Mouse (Mus musculus): ENCODE data around the gene Nacad.

Nacad gene

GRCm38 (mm10) chr11:6581560-6581959 is 24.3 kb downstream of the Nacad start:
- no peak for DNase-seq (ENCODE audit: extremely low read depth, low read depth, low spot score)

- no peak for DNase-seq (ENCODE audit: extremely low read depth, low read depth, low spot score)
These were observed 25.6 kb downstream of the Nacad start for GRCm38 (mm10) chr11:6580065-6580750.

GRCm38 (mm10) chr11:6579361-6579760 is 26.5 kb downstream of the Nacad start:
- no peak for DNase-seq (ENCODE audit: extremely low read depth, low read depth, low spot score)

GRCm38 (mm10) chr11:6576151-6576550 is 29.7 kb downstream of the Nacad start:
- no peak for DNase-seq (ENCODE audit: extremely low read depth, low read depth, low spot score)

- no peak for DNase-seq (ENCODE audit: extremely low read depth, low read depth, low spot score)
These were observed 36.5 kb downstream of the Nacad start for GRCm38 (mm10) chr11:6569410-6569777.

GRCm38 (mm10) chr11:6568584-6569409 is 37.1 kb downstream of the Nacad start:
- DNase-seq (ENCODE audit: extremely low read depth, low read depth, low spot score), result no peak

- no peak for DNase-seq (ENCODE audit: extremely low read depth, low read depth, low spot score)
These were observed 37.9 kb downstream of the Nacad start for GRCm38 (mm10) chr11:6567951-6568350.

GRCm38 (mm10) chr11:6566496-6566895 is 39.4 kb downstream of the Nacad start:
- DNase-seq (ENCODE audit: extremely low read depth, low read depth, low spot score), result no peak

GRCm38 (mm10) chr11:6563201-6563600 is 42.7 kb downstream of the Nacad start:
- no peak for DNase-seq (ENCODE audit: extremely low read depth, low read depth, low spot score)

GRCm38 (mm10) chr11:6562359-6562758 is 43.5 kb downstream of the Nacad start:
- no peak for DNase-seq (ENCODE audit: extremely low read depth, low read depth, low spot score)

GRCm38 (mm10) chr11:6561474-6561873 is 44.4 kb downstream of the Nacad start:
- DNase-seq (ENCODE audit: extremely low read depth, low read depth, low spot score), result no peak

GRCm38 (mm10) chr11:6560655-6561360 is 45.0 kb downstream of the Nacad start:
- DNase-seq (ENCODE audit: extremely low read depth, low read depth, low spot score), result no peak

- DNase-seq (ENCODE audit: extremely low read depth, low read depth, low spot score), result no peak
These were observed 45.9 kb downstream of the Nacad start for GRCm38 (mm10) chr11:6559996-6560395.

GRCm38 (mm10) chr11:6558234-6558633 is 47.6 kb downstream of the Nacad start:
- DNase-seq (ENCODE audit: extremely low read depth, low read depth, low spot score), result no peak

- no peak for DNase-seq (ENCODE audit: extremely low read depth, low read depth, low spot score)
These were observed 55.7 kb downstream of the Nacad start for GRCm38 (mm10) chr11:6550201-6550600.

- DNase-seq (ENCODE audit: extremely low read depth, low read depth, low spot score), result no peak
These were observed 56.1 kb downstream of the Nacad start for GRCm38 (mm10) chr11:6549770-6550169.
